21 mouse cellular contexts compared by ENCODE assay signal in the genomic region with DNA sequence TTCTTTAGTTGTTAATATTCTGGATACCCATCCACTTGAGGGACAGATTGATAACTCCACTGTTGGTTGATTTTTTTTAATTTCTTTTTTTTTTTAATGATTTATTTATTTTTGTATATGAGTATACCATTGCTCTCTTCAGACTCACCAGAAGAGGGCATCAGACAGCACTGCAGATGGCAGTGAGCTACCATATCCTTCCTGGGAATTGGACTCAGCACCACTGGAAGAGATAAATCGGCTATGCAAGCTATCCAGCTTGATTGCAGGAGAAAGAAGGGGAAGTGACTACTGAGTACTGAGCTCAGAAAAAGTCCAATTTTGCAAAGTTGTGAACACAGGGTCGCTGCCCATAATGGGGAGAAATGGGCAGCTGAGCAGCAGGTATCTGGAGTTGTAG. TPM values are rescaled to one million over a fixed set of nuclear protein-coding genes. Genes with fewer than 3 reads are reported as not detected.
"Had no signal": no experiment of that assay in that cellular context is flagged by ENCODE, and none has a peak within 500 bp of the region (broad histone marks: within the 10 kb centered on the region; RNA-seq: fewer than 3 reads in every experiment).

No protein-coding gene starts in this region.

RNA-seq across cellular contexts. Expression of a gene that starts 0.5 kb away (rescaled TPM):
- total RNA-seq: heart, postnatal 14 days; heart, postnatal 36 days; hematopoietic stem cell, adult 5-6 weeks; hindbrain, postnatal 0 days; liver, adult 2 months had no signal
- polyA plus RNA-seq: gonadal fat pad, adult 2 months; heart, adult 2 months; heart, embryonic 13.5 days; heart, embryonic 15.5 days; heart, postnatal 0 days; hindbrain, embryonic 11.5 days; hindbrain, embryonic 13.5 days; intestine, embryonic 14.5 days; kidney, adult 2 months; kidney, embryonic 15.5 days; kidney, postnatal 0 days; large intestine, adult 2 months; limb, embryonic 11.5 days; liver, adult 2 months; liver, embryonic 12.5 days; liver, embryonic 14.5 days; liver, embryonic 16.5 days had no signal

RNA-seq across cellular contexts. Expression of a gene that starts 1.5 kb away (rescaled TPM):
- total RNA-seq: hindbrain, postnatal 0 days had no signal
- polyA plus RNA-seq: heart, adult 2 months had no signal
